Mouse (Mus musculus) midbrain, embryonic 15.5 days (tissue): Measurements from ENCODE around the gene Fem1b. TPM values are rescaled to one million over a fixed set of nuclear protein-coding genes. Genes with fewer than 3 reads are reported as not detected.
"Not testable (repeated sequence)": the region's sequence is repeated elsewhere in the genome, so short reads cannot be mapped to it uniquely, and the experiment has no call there.

Source experiments
- ATAC-seq: fragments of 200-750 bp; cut with Nextera tagmentation; replicated peaks from 2 replicates; pipeline ENCODE4 v1.8.0; 2017; ENCODE audit warnings: moderate TSS enrichment
- H3K27ac ChIP-seq: fragments of 300-500 bp; sonication (generic); 2 replicates; pipeline ENCODE4 v1.5.1; 2015; ENCODE audit warnings: mild to moderate bottlenecking, inconsistent platforms
- H3K27me3 ChIP-seq: fragments of 300-500 bp; sonication (generic); replicated peaks from 2 replicates; pipeline ENCODE4 v1.6.1; 2015; ENCODE audit warnings: inconsistent platforms
- H3K36me3 ChIP-seq: fragments of 300-500 bp; sonication (generic); replicated peaks from 2 replicates; pipeline ENCODE4 v1.6.1; 2015; ENCODE audit warnings: inconsistent platforms
- H3K4me1 ChIP-seq: fragments of 300-500 bp; sonication (generic); 2 replicates; pipeline ENCODE4 v1.6.1; 2015; ENCODE audit warnings: inconsistent platforms
- H3K4me2 ChIP-seq: fragments of 300-500 bp; sonication (generic); 2 replicates; pipeline ENCODE4 v1.6.1; 2015; ENCODE audit warnings: inconsistent platforms, mild to moderate bottlenecking, moderate library complexity
- H3K4me3 ChIP-seq: fragments of 300-500 bp; sonication (generic); 2 replicates; pipeline ENCODE4 v1.5.1; 2015; ENCODE audit warnings: mild to moderate bottlenecking, inconsistent platforms
- H3K9ac ChIP-seq: fragments of 300-500 bp; sonication (generic); 2 replicates; pipeline ENCODE4 v1.6.1; 2015; ENCODE audit warnings: mild to moderate bottlenecking, inconsistent platforms
- H3K9me3 ChIP-seq: fragments of 300-500 bp; sonication (generic); 2 replicates; pipeline ENCODE4 v1.6.1; 2016; ENCODE audit warnings: inconsistent platforms
- WGBS: fragments of 180-500 bp; shearing (Covaris S2); methylation state at CpG from one replicate; pipeline ENCODE4 v1.1.7; 2015; ENCODE audit warnings: mixed read lengths; 5-methylcytosine and 5-hydroxymethylcytosine counted together
- polyA plus RNA-seq: library from polyadenylated mRNA; unstranded; fragments of >200 nt; fragmentation: Nextera tagmentation; extraction: Ambion mirVana; gene quantifications from 2 replicates; pipeline ENCODE4 v1.2.1, GENCODE M21; 2015

Gene Fem1b
- 64.6 and 67.0 TPM in 2 replicates for polyA plus RNA-seq

DNA sequence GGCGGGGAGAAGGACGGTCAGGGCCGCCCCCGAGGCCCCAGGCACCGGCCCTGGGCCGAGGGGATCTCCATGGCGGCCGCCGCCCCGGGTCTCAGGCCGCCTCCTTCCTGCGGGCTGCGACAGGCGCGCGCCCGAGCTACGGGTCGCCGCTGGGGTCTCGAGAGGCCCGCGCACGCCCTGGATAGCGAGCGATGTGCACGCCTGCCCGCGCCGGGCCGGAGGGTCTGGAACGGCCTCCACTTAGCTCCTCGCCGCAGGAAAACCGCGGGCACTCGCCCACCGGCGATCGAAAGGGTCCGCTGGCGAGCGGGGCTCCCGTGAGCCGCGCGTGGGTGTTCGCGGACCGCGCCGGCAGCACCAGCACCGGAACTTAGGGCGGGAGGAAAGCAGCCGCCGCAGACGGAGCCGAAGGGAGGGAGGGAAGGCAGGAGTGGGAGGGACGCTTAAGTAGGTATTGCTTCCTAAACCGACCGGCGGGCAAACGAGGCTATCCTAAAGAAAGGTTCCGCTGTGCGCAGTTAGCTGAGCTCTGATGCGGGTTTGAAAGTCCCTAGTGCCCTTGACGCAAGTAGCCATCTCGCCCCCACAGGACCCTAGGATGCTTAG lies at the start of gene Fem1b:
Gene Fem1b (minus strand): TSS at position 419 of the 606 bp plus-strand sequence.
- Histone ChIP-seq H3K27ac (peak within 1 kb of the TSS; percentile 99), H3K4me2 (peak within 1 kb of the TSS; percentile 66), H3K36me3 (no peaks in the 10 kb centered on the region), H3K4me3 (peak within 1 kb of the TSS; percentile 80), H3K27me3 (no peaks in the 10 kb centered on the region), H3K9ac (peak within 1 kb of the TSS; percentile 96), H3K4me1 (peaks cover 27% of the 10 kb centered on the region), H3K9me3 (no peaks in the 10 kb centered on the region)
- under 1% methylated on average over 53 of the region's 68 CpGs for WGBS
- ATAC-seq = peak; percentile 92

DNA sequence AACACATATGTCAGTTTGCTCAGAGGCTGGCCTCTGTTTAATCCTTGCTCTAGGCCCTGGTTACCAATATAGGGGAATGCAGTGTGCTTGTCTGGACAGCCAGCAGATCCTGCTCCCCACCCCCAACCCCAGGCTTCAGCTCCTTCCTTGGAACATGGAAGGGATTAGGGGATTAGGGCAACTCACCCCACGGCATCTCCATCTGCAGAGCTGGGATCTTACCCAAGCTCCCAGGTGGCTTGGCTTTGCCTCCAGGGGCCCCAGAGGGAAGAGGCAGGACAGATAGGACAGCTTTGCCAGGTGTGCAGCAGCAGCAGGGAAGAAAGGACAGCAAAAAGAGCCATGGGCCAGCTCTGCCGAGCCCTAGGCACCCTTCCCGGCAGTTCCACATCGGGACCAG lies 49.1 kb upstream of the Fem1b start:
- Histone ChIP-seq H3K4me1 (no peaks in the 10 kb centered on the region), H3K36me3 (no peaks in the 10 kb centered on the region), H3K9ac (no peak overlapping the region), H3K27me3 (no peaks in the 10 kb centered on the region), H3K27ac (no peak overlapping the region), H3K4me3 (no peak overlapping the region), H3K9me3 (no peaks in the 10 kb centered on the region), H3K4me2 (no peak overlapping the region)
- no peak for ATAC-seq
- 44% methylated on average over 4 of the region's 4 CpGs for WGBS

GRCm38 (mm10) chr9:62860102-62860501 lies 48.4 kb upstream of the Fem1b start:
- ATAC-seq, H3K9ac ChIP-seq, H3K27ac ChIP-seq, H3K4me1 ChIP-seq, H3K9me3 ChIP-seq, H3K4me3 ChIP-seq, H3K36me3 ChIP-seq, H3K27me3 ChIP-seq, H3K4me2 ChIP-seq: not testable (repeated sequence)
- WGBS = 67% methylated on average over 7 of the region's 7 CpGs

GRCm38 (mm10) chr9:62858266-62859019 lies 46.7 kb upstream of the Fem1b start:
- H3K9me3 ChIP-seq = no peaks in the 10 kb centered on the region
- no peaks in the 10 kb centered on the region for H3K27me3 ChIP-seq
- H3K4me3 ChIP-seq = no peak overlapping the region
- 60% methylated on average over 8 of the region's 8 CpGs for WGBS
- no peaks in the 10 kb centered on the region for H3K4me1 ChIP-seq
- H3K9ac ChIP-seq = no peak overlapping the region
- H3K36me3 ChIP-seq = no peaks in the 10 kb centered on the region
- ATAC-seq = no peak
- H3K4me2 ChIP-seq = no peak overlapping the region
- H3K27ac ChIP-seq = no peak overlapping the region

DNA sequence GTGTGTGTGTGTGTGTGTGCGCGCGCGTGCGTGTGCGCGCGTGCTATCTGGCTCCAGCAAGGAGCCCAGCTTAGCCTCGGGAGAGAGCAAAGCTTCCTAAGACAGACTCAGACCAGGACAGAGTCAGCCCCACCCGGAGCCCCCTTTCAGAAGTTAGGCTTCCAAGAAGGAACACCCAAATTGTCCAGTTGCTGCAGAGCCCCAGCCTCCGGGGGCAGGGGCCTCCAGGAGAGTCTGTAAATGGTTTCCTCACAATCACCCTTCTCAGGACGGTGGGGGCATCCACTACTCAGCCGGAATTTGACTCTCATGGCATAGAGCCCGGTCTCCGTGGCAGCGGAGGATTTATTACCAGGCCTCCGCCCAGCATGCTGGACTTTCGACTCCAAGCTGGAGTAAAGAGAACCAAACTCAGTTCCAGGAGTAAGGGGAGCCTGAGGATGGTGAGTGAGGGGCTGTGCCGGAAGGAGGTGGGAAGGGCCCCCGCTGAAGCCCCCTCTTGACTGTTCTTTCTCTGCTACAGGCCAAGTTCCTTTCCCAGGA lies 46.1 kb upstream of the Fem1b start, which contains the start of gene Calml4:
Gene Calml4 (plus strand): TSS at position 362 of the 543 bp plus-strand sequence.
- no peak within 1 kb of the TSS for H3K4me2 ChIP-seq
- ATAC-seq = no peak
- no peaks in the 10 kb centered on the region for H3K9me3 ChIP-seq
- no peaks in the 10 kb centered on the region for H3K36me3 ChIP-seq
- H3K9ac ChIP-seq = no peak within 1 kb of the TSS
- H3K27me3 ChIP-seq = no peaks in the 10 kb centered on the region
- no peaks in the 10 kb centered on the region for H3K4me1 ChIP-seq
- H3K27ac ChIP-seq = no peak within 1 kb of the TSS
- no peak within 1 kb of the TSS for H3K4me3 ChIP-seq
- WGBS = 56% methylated on average over 20 of the region's 20 CpGs

- Histone ChIP-seq H3K4me2 (no peak overlapping the region), H3K36me3 (no peaks in the 10 kb centered on the region), H3K4me3 (no peak overlapping the region), H3K9ac (no peak overlapping the region), H3K27ac (no peak overlapping the region), H3K9me3 (no peaks in the 10 kb centered on the region), H3K27me3 (no peaks in the 10 kb centered on the region), H3K4me1 (no peaks in the 10 kb centered on the region)
- 88% methylated on average over 9 of the region's 9 CpGs for WGBS
- no peak for ATAC-seq
These were observed 45.5 kb upstream of the Fem1b start for GRCm38 (mm10) chr9:62857216-62857615.

DNA sequence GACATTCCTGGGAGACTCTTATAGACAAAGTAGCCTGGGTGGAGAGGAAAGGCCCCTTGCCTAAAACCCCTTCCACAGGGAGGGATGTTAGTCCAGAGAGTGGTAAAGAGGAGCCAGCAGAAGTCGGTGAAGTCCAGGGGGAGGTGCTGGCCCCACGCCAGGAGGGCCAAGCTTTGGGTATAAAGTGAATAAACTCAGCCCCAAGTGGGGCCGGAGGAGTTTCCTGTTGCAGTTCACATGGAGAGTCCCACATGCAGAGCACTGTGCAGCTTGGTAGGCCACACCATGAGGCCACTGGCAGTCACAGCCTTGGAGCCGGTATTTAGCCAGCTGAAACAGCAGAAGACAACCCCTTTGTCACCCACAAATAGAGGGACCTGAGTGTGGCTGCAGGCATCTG lies 42.7 kb upstream of the Fem1b start:
- no peak overlapping the region for H3K27ac ChIP-seq
- no peak overlapping the region for H3K4me2 ChIP-seq
- no peaks in the 10 kb centered on the region for H3K9me3 ChIP-seq
- no peaks in the 10 kb centered on the region for H3K36me3 ChIP-seq
- ATAC-seq = no peak
- H3K27me3 ChIP-seq = no peaks in the 10 kb centered on the region
- no peak overlapping the region for H3K4me3 ChIP-seq
- 51% methylated on average over 4 of the region's 4 CpGs for WGBS
- H3K4me1 ChIP-seq = no peaks in the 10 kb centered on the region
- H3K9ac ChIP-seq = no peak overlapping the region

- Histone ChIP-seq H3K4me2 (no peak overlapping the region), H3K9me3 (no peaks in the 10 kb centered on the region)
- ATAC-seq = no peak
These were observed 39.8 kb upstream of the Fem1b start for GRCm38 (mm10) chr9:62851571-62851970.

DNA sequence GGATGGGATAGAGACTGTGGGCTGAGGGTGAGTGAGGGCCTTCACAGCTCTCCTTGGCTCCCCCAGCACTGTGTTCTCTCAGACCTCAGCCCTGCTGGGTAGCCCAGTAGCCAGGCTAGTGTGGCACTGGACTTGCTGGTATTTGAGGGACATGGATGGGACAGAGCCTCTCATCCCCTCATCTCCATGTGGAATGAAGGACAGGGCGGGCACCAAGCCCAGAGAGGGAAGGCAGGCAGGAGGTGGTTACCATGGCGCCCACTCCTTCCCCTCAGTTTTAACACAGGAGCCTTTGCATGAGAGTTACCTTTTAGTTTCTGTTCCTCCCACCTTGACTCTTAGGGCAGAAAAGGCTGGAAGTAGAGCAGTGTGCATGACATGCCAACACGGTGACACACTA lies 36.9 kb upstream of the Fem1b start:
- H3K9me3 ChIP-seq = no peaks in the 10 kb centered on the region
- H3K4me3 ChIP-seq = no peak overlapping the region
- H3K27me3 ChIP-seq = no peaks in the 10 kb centered on the region
- no peak overlapping the region for H3K27ac ChIP-seq
- H3K9ac ChIP-seq = no peak overlapping the region
- 81% methylated on average over 3 of the region's 3 CpGs for WGBS
- no peaks in the 10 kb centered on the region for H3K36me3 ChIP-seq
- no peak overlapping the region for H3K4me2 ChIP-seq
- H3K4me1 ChIP-seq = no peaks in the 10 kb centered on the region
- no peak for ATAC-seq

More at GRCm38 (mm10) chr9:62851571-62851970, 39.8 kb upstream of the Fem1b start:
- Histone ChIP-seq H3K27ac (no peak overlapping the region), H3K4me1 (no peaks in the 10 kb centered on the region), H3K36me3 (no peaks in the 10 kb centered on the region), H3K27me3 (no peaks in the 10 kb centered on the region), H3K4me3 (no peak overlapping the region), H3K9ac (no peak overlapping the region)
- WGBS = 54% methylated on average over 2 of the region's 2 CpGs

DNA sequence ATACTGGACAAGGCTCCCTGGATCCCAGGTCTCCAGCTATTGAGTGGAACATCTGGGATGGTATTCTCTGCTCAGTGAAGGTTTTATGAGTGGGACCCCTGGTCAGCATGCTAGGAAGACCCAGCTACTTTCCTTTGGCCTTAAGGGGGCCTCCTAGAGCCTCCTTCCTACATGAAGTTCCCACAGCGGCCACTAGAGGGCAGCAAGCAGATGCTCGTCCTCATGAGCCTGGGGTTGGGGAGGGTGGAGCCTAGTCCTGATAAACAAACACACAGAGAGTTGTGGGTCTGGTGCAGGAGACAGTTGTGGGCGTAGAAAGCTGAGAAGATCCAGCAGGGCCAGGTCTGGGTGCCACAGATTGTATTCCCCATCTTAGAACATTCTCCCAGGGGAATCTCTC lies 36.0 kb upstream of the Fem1b start:
- H3K4me2 ChIP-seq = no peak overlapping the region
- no peak overlapping the region for H3K9ac ChIP-seq
- 1% methylated on average over 3 of the region's 3 CpGs for WGBS
- no peaks in the 10 kb centered on the region for H3K9me3 ChIP-seq
- H3K4me3 ChIP-seq = no peak overlapping the region
- H3K36me3 ChIP-seq = no peaks in the 10 kb centered on the region
- ATAC-seq = 0 out of 2 replicates have a peak, but pooled peaks have one; percentile 37
- no peak overlapping the region for H3K27ac ChIP-seq
- no peaks in the 10 kb centered on the region for H3K4me1 ChIP-seq
- no peaks in the 10 kb centered on the region for H3K27me3 ChIP-seq

DNA sequence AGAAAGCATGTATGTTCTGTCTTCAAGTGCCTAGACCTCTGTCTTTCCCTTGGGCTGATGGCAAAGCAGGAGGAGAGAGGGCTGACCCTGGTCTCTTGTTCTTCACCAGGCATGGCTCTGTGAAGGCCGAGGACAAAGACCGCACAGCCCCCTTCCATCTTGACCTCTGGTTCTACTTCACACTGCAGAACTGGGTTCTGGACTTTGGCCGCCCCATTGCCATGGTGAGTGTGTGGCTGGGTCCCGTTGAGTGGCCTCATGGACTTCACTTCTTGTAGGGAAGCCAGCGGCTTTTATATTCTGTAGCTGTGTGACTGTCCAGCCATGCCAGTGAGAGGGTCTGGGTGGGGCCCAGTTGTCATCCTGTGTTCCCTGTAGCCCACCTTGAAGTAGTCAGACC lies 32.7 kb upstream of the Fem1b start:
- Histone ChIP-seq H3K36me3 (no peaks in the 10 kb centered on the region), H3K4me1 (peaks cover 4% of the 10 kb centered on the region), H3K27ac (no peak overlapping the region), H3K9me3 (no peaks in the 10 kb centered on the region), H3K27me3 (no peaks in the 10 kb centered on the region), H3K4me2 (no peak overlapping the region), H3K4me3 (no peak overlapping the region), H3K9ac (no peak overlapping the region)
- no peak for ATAC-seq
- 97% methylated on average over 5 of the region's 5 CpGs for WGBS

- 79% methylated on average over 10 of the region's 10 CpGs for WGBS
- H3K9ac ChIP-seq = no peak overlapping the region
- H3K4me1 ChIP-seq = peaks cover 10% of the 10 kb centered on the region
- H3K4me2 ChIP-seq = no peak overlapping the region
- H3K27ac ChIP-seq = no peak overlapping the region
- no peaks in the 10 kb centered on the region for H3K9me3 ChIP-seq
- no peaks in the 10 kb centered on the region for H3K27me3 ChIP-seq
- no peak for ATAC-seq
- H3K4me3 ChIP-seq = no peak overlapping the region
- no peaks in the 10 kb centered on the region for H3K36me3 ChIP-seq
These were observed 31.8 kb upstream of the Fem1b start for GRCm38 (mm10) chr9:62843356-62844024.
